Mouse (Mus musculus) erythroblast, embryonic 14.5 days (primary cell): ENCODE data around the gene C2cd2.

Experiments used
- GATA1 ChIP-seq: IDR thresholded peaks from 2 replicates; pipeline ENCODE4 v1.6.1; 2012; ENCODE audit warnings: low read length, inconsistent platforms, mixed read lengths
- TAL1 ChIP-seq: IDR thresholded peaks from 3 replicates; pipeline ENCODE4 v1.6.1; 2012; ENCODE audit warnings: low read length, inconsistent platforms, mixed read lengths

GRCm38 (mm10) chr16:97877502-97877901, 84.9 kb downstream of the C2cd2 start:
- no peak for TF ChIP-seq GATA1
- no peak for TF ChIP-seq TAL1
